Mouse (Mus musculus) cerebellum, adult 2 months (tissue): ENCODE data around the gene Ift52.

Experiments used
- CTCF ChIP-seq: fragments of 200-500 bp; IDR thresholded peaks from 2 replicates; pipeline ENCODE4 v1.5.1; 2011; ENCODE audit warnings: low read depth, mild to moderate bottlenecking, control low read depth, low read length, moderate library complexity, borderline replicate concordance; ENCODE audit not compliant: insufficient read depth
- POLR2A ChIP-seq: fragments of 200-500 bp; IDR thresholded peaks from 2 replicates; pipeline ENCODE4 v1.6.1; 2011; ENCODE audit warnings: low read length, control low read depth, borderline replicate concordance; ENCODE audit not compliant: insufficient read depth

DNA sequence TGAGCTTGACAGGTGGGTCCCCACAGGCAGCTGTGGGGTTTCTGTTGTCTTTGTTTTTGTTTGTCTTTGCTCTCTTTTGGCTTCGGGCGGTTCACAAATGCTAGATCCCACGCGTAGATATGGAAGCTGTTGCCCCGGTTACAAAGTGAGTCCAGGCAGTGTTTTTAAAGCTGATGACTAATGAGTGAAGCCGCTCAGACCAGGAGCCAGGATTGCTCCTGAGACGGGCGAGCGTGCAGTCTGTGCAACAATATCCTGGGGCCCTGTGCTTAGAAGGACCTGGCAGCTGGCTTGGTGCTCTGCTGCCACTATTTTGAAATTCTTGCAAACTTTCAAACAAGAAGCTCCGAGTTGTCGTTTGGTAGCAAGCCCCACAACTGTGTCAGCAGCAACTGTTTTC, 43.5 kb upstream of the Ift52 start:
- TF ChIP-seq POLR2A, result no peak
- no peak for TF ChIP-seq CTCF
